Mouse (Mus musculus): ENCODE results near the gene Sult5a1.

DNA sequence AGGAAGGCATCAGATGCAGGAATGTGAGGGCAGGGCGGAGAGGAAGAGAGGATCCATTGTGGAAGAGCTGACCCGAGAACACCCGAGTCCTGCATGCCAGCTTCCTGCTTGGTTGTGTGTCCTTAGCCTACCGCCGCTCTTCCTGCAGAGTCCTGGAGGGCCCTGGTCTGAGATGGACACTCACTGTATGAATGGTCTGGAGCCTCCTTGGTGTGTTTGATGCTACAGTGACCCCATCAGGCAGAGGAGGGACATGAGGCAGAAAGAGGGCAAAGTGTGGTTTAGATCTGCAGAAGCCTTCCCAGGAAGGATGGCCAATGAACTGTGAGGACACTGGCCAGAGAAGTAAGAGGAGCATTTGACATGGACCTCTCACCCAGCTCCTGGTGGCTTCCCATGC lies 2.9 kb downstream of the Sult5a1 start:
- TF ChIP-seq POLR2A (IDR thresholded peaks at IDR 0.05; ENCODE audit: low read depth, low read length): no peak
- TF ChIP-seq CTCF (conservative IDR thresholded peaks at IDR 0.05; ENCODE audit: insufficient read depth, insufficient read length, low read depth, low read length): peak; percentile 65
